Mouse (Mus musculus): ENCODE results near the gene Plxdc2.

- no peak for TF ChIP-seq CTCF (IDR thresholded peaks at IDR 0.05; ENCODE audit: low read depth, low read length)
- TF ChIP-seq POLR2A (IDR thresholded peaks at IDR 0.05; ENCODE audit: extremely low read depth, insufficient read depth, low read length), result no peak
These were observed 203.2 kb downstream of the Plxdc2 start for GRCm38 (mm10) chr2:16559287-16559686.

All from liver, adult 2 months (tissue).